23 mouse cellular contexts compared by ENCODE assay signal in the genomic region with DNA sequence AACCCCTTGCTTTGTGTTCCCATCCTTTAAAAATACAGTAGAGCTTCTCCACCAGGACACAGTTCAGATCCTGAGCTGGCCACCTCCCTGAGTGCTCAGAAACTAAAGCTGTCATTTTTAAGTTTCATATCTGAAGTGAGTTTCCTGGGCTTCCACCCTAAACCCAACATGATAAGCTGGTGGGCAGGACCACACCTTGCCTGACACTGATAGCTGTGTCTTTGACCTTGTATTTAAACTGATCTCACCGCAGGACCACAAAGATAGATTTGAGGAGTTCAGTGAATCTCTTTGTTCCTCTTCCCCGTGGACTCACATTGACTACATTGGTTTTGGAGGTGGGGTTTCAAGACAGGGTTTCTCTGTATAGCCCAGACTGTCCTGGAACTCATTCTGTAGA. TPM values are rescaled to one million over a fixed set of nuclear protein-coding genes. Genes with fewer than 3 reads are reported as not detected.
DNase-seq lines count a peak whose midpoint lies in the region; ATAC-seq and TF ChIP-seq lines count a peak whose summit lies in the region.
"Had no signal": no experiment of that assay in that cellular context is flagged by ENCODE, and none has a peak within 500 bp of the region (broad histone marks: within the 10 kb centered on the region; RNA-seq: fewer than 3 reads in every experiment).

No protein-coding gene starts in this region.

- TF ChIP-seq EP300 in MEL (IDR thresholded peaks at IDR 0.05; ENCODE audit: low read depth in 1 of 2, low read length in 2 of 2) = peak; percentile 54 to 56; a peak in 2 of 4 replicates

- no peaks in the 10 kb centered on the region for H3K27me3 ChIP-seq in MEL (ENCODE audit: control insufficient read depth in 1 of 2, insufficient read depth in 2 of 2, low read length in 2 of 2)
- H3K27me3 ChIP-seq: embryonic facial prominence, embryonic 12.5 days; forebrain, embryonic 13.5 days; forebrain, embryonic 15.5 days had no signal

- DNase-seq in 416B (ENCODE audit: low read depth) (peak; percentile 26), MEL (ENCODE audit: low read depth, low spot score) (peak; percentile 36)
- DNase-seq in neural tube, embryonic 10.5 days (ENCODE audit: extremely low spot score, low spot score) = no peak
- no peak for DNase-seq in ovary, postnatal 14 days (ENCODE audit: low spot score)
- no peak for DNase-seq in heart, adult 18-20 months
- DNase-seq: adrenal gland, adult 2 months; adrenal gland, postnatal 10 days; adrenal gland, postnatal 25 days; B cell, adult 2 months; cerebellum, adult 11 months; cerebellum, adult 18-20 months; cerebellum, adult 8-10 months; cerebellum, adult 9-11 months; cerebellum, postnatal 14 days; cerebellum, postnatal 36 days; forebrain, postnatal 0 days had no signal

- no peaks in the 10 kb centered on the region for H3K79me2 ChIP-seq in MEL (ENCODE audit: control insufficient read depth, insufficient read depth, low read length, poor library complexity)

- H3K9me3 ChIP-seq in MEL (replicated peaks; ENCODE audit: insufficient read depth, low read length) = no peaks in the 10 kb centered on the region
- H3K9me3 ChIP-seq: embryonic facial prominence, embryonic 10.5 days; embryonic facial prominence, embryonic 12.5 days; forebrain, embryonic 13.5 days; forebrain, embryonic 15.5 days; G1E had no signal

- peaks cover 0 to 3% of the 10 kb centered on the region in 2 experiments; a peak in 2 of 4 replicates for H3K36me3 ChIP-seq in MEL (ENCODE audit: control insufficient read depth in 1 of 2, insufficient read depth in 2 of 2, low read length in 2 of 2)
- H3K36me3 ChIP-seq: embryonic facial prominence, embryonic 10.5 days; embryonic facial prominence, embryonic 12.5 days; forebrain, embryonic 15.5 days; G1E had no signal

- no peak overlapping the region for H3K4me3 ChIP-seq in MEL (ENCODE audit: control insufficient read depth in 1 of 2, insufficient read depth in 1 of 2, low read depth in 2 of 2, low read length in 2 of 2)
- H3K4me3 ChIP-seq: embryonic facial prominence, embryonic 10.5 days; embryonic facial prominence, embryonic 12.5 days; forebrain, embryonic 13.5 days; forebrain, embryonic 15.5 days had no signal

- peak; percentile 55 for ATAC-seq in megakaryocyte progenitor cell, adult 5-6 weeks (replicated peaks; ENCODE audit: poor library complexity)
- ATAC-seq: CD4-positive, CD25-positive, alpha-beta regulatory T cell, adult 4 months; forebrain, embryonic 13.5 days; forebrain, embryonic 15.5 days; forebrain, postnatal 0 days had no signal

- H3K9ac ChIP-seq in MEL (ENCODE audit: control insufficient read depth, low read depth, low read length, poor library complexity, severe bottlenecking) = no peak overlapping the region
- H3K9ac ChIP-seq: embryonic facial prominence, embryonic 12.5 days; forebrain, embryonic 13.5 days; forebrain, embryonic 15.5 days; forebrain, postnatal 0 days had no signal

- no peak for TF ChIP-seq POLR2A in MEL (IDR thresholded peaks at IDR 0.05; ENCODE audit: control insufficient read depth in 1 of 2, insufficient read depth in 1 of 2, low read depth in 1 of 2, low read length in 2 of 2, poor library complexity in 1 of 2)

- TF ChIP-seq RAD21 in MEL (IDR thresholded peaks at IDR 0.05; ENCODE audit: low read depth, low read length) = no peak

- no peak for TF ChIP-seq CTCF in MEL (IDR thresholded peaks at IDR 0.05 in 2 of 3, conservative IDR thresholded peaks at IDR 0.05 in 1 of 3; ENCODE audit: control insufficient read depth in 1 of 3, insufficient read depth in 1 of 3, low read depth in 2 of 3, low read length in 3 of 3, poor library complexity in 1 of 3, severe bottlenecking in 1 of 3)

- peaks cover 5 to 18% of the 10 kb centered on the region in 2 experiments for H3K4me1 ChIP-seq in MEL (ENCODE audit: control insufficient read depth in 1 of 2, insufficient read depth in 2 of 2, low read length in 2 of 2)
- H3K4me1 ChIP-seq: embryonic facial prominence, embryonic 12.5 days; forebrain, embryonic 15.5 days had no signal

- no peak overlapping the region for H3K27ac ChIP-seq in MEL (ENCODE audit: control insufficient read depth, low read depth, low read length)
- H3K27ac ChIP-seq: embryonic facial prominence, embryonic 10.5 days; embryonic facial prominence, embryonic 12.5 days; forebrain, embryonic 13.5 days; forebrain, embryonic 15.5 days had no signal

TF ChIP-seq in MEL, 35 proteins besides CTCF, POLR2A, EP300 and RAD21:
- TF ChIP-seq ZNF384 (IDR thresholded peaks at IDR 0.05; ENCODE audit: low read depth, low read length) (no peak), GATA1 (IDR thresholded peaks at IDR 0.05; ENCODE audit: low read depth, low read length) (peak; percentile 58), RCOR1 (IDR thresholded peaks at IDR 0.05; ENCODE audit: low read depth, low read length) (peak; percentile 91), TCF12 (IDR thresholded peaks at IDR 0.05; ENCODE audit: low read depth, low read length) (peak; percentile 60)

RNA-seq across cellular contexts. Expression of a gene that starts 17.4 kb away (rescaled TPM):
- total RNA-seq in MEL (2012; rRNA removed) = 0.95 and 1.3 TPM in 2 replicates
- 1 to 10 TPM in 1 of 2 experiments, not detected in 1; 2.7 TPM for polyA plus RNA-seq in MEL (2012; ENCODE audit: insufficient read depth in 1 of 2, insufficient read length in 2 of 2, low read depth in 1 of 2, low replicate concordance in 2 of 2, missing spikeins in 1 of 2)
- total RNA-seq in megakaryocyte progenitor cell, adult 5-6 weeks (2015) = 0.39 and 0.69 TPM in 2 replicates
- total RNA-seq in megakaryocyte progenitor cell, adult 5-6 weeks (2017) = 0.33 and 1.2 TPM in 2 replicates
- 1 to 10 TPM; 4.3 to 4.4 TPM for total RNA-seq in heart, adult 18-20 months (2021)

Comparison
In these comparisons a context has a peak if more than half of its experiments do, and no peak if none do; other contexts are left out.
1. DNase-seq: peak in 416B (single experiment) and MEL (single experiment); none in neural tube, embryonic 10.5 days (single experiment), ovary, postnatal 14 days (single experiment) and heart, adult 18-20 months (0 of 2).